Mouse (Mus musculus) brain, embryonic 14.5 days (tissue): ENCODE data around the gene Gm12695.

Experiments
- CTCF ChIP-seq: fragments of 200-500 bp; IDR thresholded peaks from 2 replicates; pipeline ENCODE4 v1.5.1; 2012; ENCODE audit warnings: inconsistent platforms, mild to moderate bottlenecking, moderate library complexity, borderline replicate concordance; ENCODE audit not compliant: insufficient read depth, insufficient read length; ENCODE audit errors: extremely low read depth
- POLR2A ChIP-seq: fragments of 200-500 bp; IDR thresholded peaks from 2 replicates; pipeline ENCODE4 v1.6.1; 2012; ENCODE audit warnings: mild to moderate bottlenecking, inconsistent platforms, borderline replicate concordance; ENCODE audit not compliant: poor library complexity, insufficient read depth, insufficient read length, severe bottlenecking; ENCODE audit errors: extremely low read depth

- TF ChIP-seq POLR2A (no peak), CTCF (no peak)
Measured at GRCm38 (mm10) chr4:96722301-96722700, 62.7 kb downstream of the Gm12695 start.
